Mouse (Mus musculus): ENCODE data around the gene Pepd. TPM values are rescaled to one million over a fixed set of nuclear protein-coding genes. Genes with fewer than 3 reads are reported as not detected.

Pepd gene
- polyA plus RNA-seq, 1 experiment = 82.1 TPM

DNA sequence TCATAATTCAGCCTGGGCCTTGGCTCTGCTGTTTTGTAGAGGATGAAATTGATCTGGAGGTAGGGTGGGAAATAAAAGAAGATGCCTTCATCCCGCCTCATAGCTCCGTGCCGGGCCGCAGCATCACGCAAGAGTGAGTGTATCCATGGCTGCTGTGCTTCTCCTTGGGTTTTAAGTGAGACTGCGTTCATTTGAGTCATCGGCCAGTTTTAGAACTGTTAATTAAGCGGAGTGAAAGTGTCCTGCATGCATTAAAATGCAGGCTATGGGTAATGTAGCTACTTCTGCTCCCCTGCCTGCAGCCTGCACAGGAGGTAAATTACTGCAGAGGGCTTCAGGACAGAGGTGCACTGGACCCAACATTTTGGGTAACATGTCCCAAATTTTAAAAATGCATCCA is 45.0 kb downstream of the Pepd start:
- Histone ChIP-seq H3K4me3 (no peak overlapping the region), H3K36me3 (ENCODE audit: control insufficient read depth, insufficient read depth) (no peaks in the 10 kb centered on the region), H3K79me2 (ENCODE audit: control insufficient read depth, insufficient read depth) (no peaks in the 10 kb centered on the region), H3K27me3 (ENCODE audit: control insufficient read depth, insufficient read depth, insufficient read length) (no peaks in the 10 kb centered on the region), H3K4me2 (ENCODE audit: low read depth) (no peak overlapping the region), H3ac (ENCODE audit: control insufficient read depth, insufficient read length) (no peak overlapping the region)
- no peak for TF ChIP-seq POLR2A (IDR thresholded peaks at IDR 0.05; ENCODE audit: insufficient read length, low read depth)
- no peak for TF ChIP-seq USF1 (IDR thresholded peaks at IDR 0.05; ENCODE audit: low read depth)
- TF ChIP-seq MYOG (IDR thresholded peaks at IDR 0.05; ENCODE audit: control insufficient read depth in 1 of 3, insufficient read depth in 1 of 3, insufficient read length in 2 of 3, low read depth in 2 of 3) = no peak
- TF ChIP-seq MAX (IDR thresholded peaks at IDR 0.05; ENCODE audit: low read depth) = no peak
- no peak for TF ChIP-seq TCF12 (IDR thresholded peaks at IDR 0.05; ENCODE audit: insufficient read depth, poor library complexity, severe bottlenecking)
- no peak for TF ChIP-seq TCF3 (IDR thresholded peaks at IDR 0.05; ENCODE audit: insufficient read length, low read depth)
- no peak for TF ChIP-seq E2F4 (IDR thresholded peaks at IDR 0.05; ENCODE audit: insufficient read depth)
- TF ChIP-seq MYOD1 (IDR thresholded peaks at IDR 0.05; ENCODE audit: control insufficient read depth in 1 of 3, insufficient read length in 2 of 3, low read depth in 2 of 3) = no peak
- TF ChIP-seq POLR2AphosphoS2 (IDR thresholded peaks at IDR 0.05; ENCODE audit: insufficient read length, low read depth) = no peak
- no peak for TF ChIP-seq SRF (IDR thresholded peaks at IDR 0.05; ENCODE audit: control insufficient read depth, insufficient read length, low read depth)

DNA sequence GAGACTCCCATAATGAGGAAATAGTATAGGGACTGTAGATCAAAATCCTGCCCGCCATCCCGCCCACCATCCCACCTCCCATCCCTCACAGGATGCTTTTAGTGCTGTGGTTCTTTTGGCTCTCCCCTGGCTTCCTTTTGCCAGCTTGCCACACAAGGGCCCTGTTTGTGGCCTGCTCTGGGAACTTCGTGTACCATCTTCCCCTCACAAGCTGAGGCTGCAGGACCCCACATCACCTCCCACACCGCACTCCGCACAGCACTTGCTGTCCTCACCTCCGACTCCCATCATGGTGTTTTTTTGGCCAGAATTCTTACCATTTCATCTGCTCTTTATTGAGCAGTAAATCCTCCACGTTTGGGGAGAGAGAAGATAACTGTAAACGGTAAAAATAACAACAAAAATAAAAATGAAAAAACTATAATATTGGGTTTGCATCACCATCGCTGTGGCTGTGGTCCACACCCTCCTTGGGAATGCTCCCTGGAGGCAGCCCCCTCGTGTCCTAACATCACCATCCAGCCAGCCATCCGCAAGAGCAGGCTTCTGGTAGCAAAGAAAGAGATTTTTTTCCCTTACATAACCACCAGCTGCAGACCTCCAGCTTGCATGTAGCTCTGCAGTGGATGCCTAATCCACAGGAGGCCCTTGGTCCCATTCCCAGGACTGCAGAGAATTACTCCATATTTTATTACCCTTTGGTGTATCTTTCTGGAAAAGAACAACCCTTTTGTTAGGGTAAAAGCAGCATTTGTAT is 51.9 kb downstream of the Pepd start:
- Histone ChIP-seq H3K36me3 (ENCODE audit: control insufficient read depth, insufficient read depth) (no peaks in the 10 kb centered on the region), H3K27me3 (ENCODE audit: control insufficient read depth, insufficient read depth, insufficient read length) (no peaks in the 10 kb centered on the region), H3K4me2 (ENCODE audit: low read depth) (no peak overlapping the region), H3K4me3 (no peak overlapping the region), H3ac (ENCODE audit: control insufficient read depth, insufficient read length) (no peak overlapping the region), H3K79me2 (ENCODE audit: control insufficient read depth, insufficient read depth) (no peaks in the 10 kb centered on the region)
- TF ChIP-seq MAX (IDR thresholded peaks at IDR 0.05; ENCODE audit: low read depth) (no peak), REST (IDR thresholded peaks at IDR 0.05; ENCODE audit: insufficient read depth, insufficient read length) (no peak), POLR2A (IDR thresholded peaks at IDR 0.05; ENCODE audit: insufficient read length, low read depth) (no peak), USF1 (IDR thresholded peaks at IDR 0.05; ENCODE audit: low read depth) (no peak), SRF (IDR thresholded peaks at IDR 0.05; ENCODE audit: control insufficient read depth, insufficient read length, low read depth) (no peak), TCF3 (IDR thresholded peaks at IDR 0.05; ENCODE audit: insufficient read length, low read depth) (no peak), MYOD1 (IDR thresholded peaks at IDR 0.05; ENCODE audit: control insufficient read depth in 1 of 3, insufficient read length in 2 of 3, low read depth in 2 of 3) (no peak), E2F4 (IDR thresholded peaks at IDR 0.05; ENCODE audit: insufficient read depth) (no peak), MYOG (IDR thresholded peaks at IDR 0.05; ENCODE audit: control insufficient read depth in 1 of 3, insufficient read depth in 1 of 3, insufficient read length in 2 of 3, low read depth in 2 of 3) (no peak), POLR2AphosphoS2 (IDR thresholded peaks at IDR 0.05; ENCODE audit: insufficient read length, low read depth) (no peak), CEBPB (IDR thresholded peaks at IDR 0.05; ENCODE audit: insufficient read depth, poor library complexity, severe bottlenecking) (no peak), TCF12 (IDR thresholded peaks at IDR 0.05; ENCODE audit: insufficient read depth, poor library complexity, severe bottlenecking) (no peak)

DNA sequence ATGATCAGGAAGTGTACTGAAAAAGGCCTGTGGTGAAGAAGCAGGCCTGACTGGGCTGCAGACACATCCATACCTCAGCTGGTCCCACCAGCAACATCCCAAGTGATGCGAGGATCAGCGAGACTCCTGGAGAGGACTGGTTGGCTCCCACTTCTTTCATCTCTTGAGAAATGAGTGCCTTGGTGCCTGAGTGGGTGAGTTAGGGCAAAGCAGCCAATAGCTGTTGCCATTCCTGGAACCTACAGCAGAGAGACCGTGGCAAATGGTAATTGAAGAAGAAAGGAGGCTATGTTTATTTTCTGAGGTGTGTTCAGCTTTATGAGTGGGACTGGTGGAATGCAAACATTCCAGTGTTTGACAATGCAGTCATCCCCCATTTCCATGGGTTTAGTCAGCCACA is 55.2 kb downstream of the Pepd start:
- peaks cover 8% of the 10 kb centered on the region for H3K36me3 ChIP-seq (ENCODE audit: control insufficient read depth, insufficient read depth)
- no peaks in the 10 kb centered on the region for H3K79me2 ChIP-seq (ENCODE audit: control insufficient read depth, insufficient read depth)
- no peak overlapping the region for H3ac ChIP-seq (ENCODE audit: control insufficient read depth, insufficient read length)
- no peak for TF ChIP-seq TCF3 (IDR thresholded peaks at IDR 0.05; ENCODE audit: insufficient read length, low read depth)
- TF ChIP-seq TCF12 (IDR thresholded peaks at IDR 0.05; ENCODE audit: insufficient read depth, poor library complexity, severe bottlenecking) = no peak
- TF ChIP-seq MYOG (IDR thresholded peaks at IDR 0.05; ENCODE audit: control insufficient read depth in 1 of 3, insufficient read depth in 1 of 3, insufficient read length in 2 of 3, low read depth in 2 of 3) = no peak
- TF ChIP-seq SRF (IDR thresholded peaks at IDR 0.05; ENCODE audit: control insufficient read depth, insufficient read length, low read depth) = no peak
- no peak for TF ChIP-seq POLR2A (IDR thresholded peaks at IDR 0.05; ENCODE audit: insufficient read length, low read depth)
- no peak for TF ChIP-seq MAX (IDR thresholded peaks at IDR 0.05; ENCODE audit: low read depth)
- no peak for TF ChIP-seq CEBPB (IDR thresholded peaks at IDR 0.05; ENCODE audit: insufficient read depth, poor library complexity, severe bottlenecking)
- no peak for TF ChIP-seq E2F4 (IDR thresholded peaks at IDR 0.05; ENCODE audit: insufficient read depth)
- TF ChIP-seq MYOD1 (IDR thresholded peaks at IDR 0.05; ENCODE audit: control insufficient read depth in 1 of 3, insufficient read length in 2 of 3, low read depth in 2 of 3) = no peak
- no peak for TF ChIP-seq POLR2AphosphoS2 (IDR thresholded peaks at IDR 0.05; ENCODE audit: insufficient read length, low read depth)
- no peak overlapping the region for H3K4me2 ChIP-seq (ENCODE audit: low read depth)
- no peak overlapping the region for H3K4me3 ChIP-seq
- H3K27me3 ChIP-seq (ENCODE audit: control insufficient read depth, insufficient read depth, insufficient read length) = no peaks in the 10 kb centered on the region

DNA sequence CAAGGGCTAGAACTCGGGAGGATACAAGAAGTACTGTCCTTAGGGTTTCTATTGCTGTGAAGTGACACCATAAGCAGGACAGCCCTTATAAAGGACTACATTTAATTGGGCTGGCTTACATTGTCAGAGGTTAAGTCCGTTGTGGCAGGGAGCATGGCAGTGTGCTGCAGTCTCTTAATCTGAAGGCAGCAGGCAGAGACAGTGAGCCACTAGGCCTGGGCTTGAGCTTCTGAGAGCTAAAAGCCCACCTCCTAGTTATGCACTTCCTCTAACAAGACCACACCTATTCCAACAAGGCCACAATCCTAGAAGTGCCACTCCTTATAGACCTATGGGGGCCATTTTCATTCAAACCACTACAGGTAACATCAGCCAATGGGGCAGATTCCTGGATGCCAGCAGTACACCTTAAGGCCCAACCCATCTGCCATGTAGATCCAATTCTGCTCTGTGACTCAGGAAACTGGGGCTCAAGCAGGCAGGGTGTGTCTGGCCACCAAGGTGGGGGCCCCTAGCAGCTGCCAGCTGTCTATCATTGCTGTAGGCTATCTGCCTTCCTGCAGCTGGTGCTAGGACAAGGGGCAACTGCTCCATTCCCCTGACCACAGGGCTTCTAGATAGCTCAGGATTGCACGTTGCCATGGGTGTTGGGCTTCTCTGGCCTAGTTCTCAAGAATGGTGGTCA is 56.7 kb downstream of the Pepd start:
- Histone ChIP-seq H3K4me2 (ENCODE audit: low read depth) (no peak overlapping the region), H3K27me3 (ENCODE audit: control insufficient read depth, insufficient read depth, insufficient read length) (no peaks in the 10 kb centered on the region)
- TF ChIP-seq POLR2AphosphoS2 (IDR thresholded peaks at IDR 0.05; ENCODE audit: insufficient read length, low read depth) (no peak), REST (IDR thresholded peaks at IDR 0.05; ENCODE audit: insufficient read depth, insufficient read length) (no peak), MYOG (IDR thresholded peaks at IDR 0.05; ENCODE audit: control insufficient read depth in 1 of 3, insufficient read depth in 1 of 3, insufficient read length in 2 of 3, low read depth in 2 of 3) (peak; percentile 98 to 100 (median 99)), TCF3 (IDR thresholded peaks at IDR 0.05; ENCODE audit: insufficient read length, low read depth) (peak; percentile 98), USF1 (IDR thresholded peaks at IDR 0.05; ENCODE audit: low read depth) (no peak), E2F4 (IDR thresholded peaks at IDR 0.05; ENCODE audit: insufficient read depth) (no peak), SRF (IDR thresholded peaks at IDR 0.05; ENCODE audit: control insufficient read depth, insufficient read length, low read depth) (no peak), CEBPB (IDR thresholded peaks at IDR 0.05; ENCODE audit: insufficient read depth, poor library complexity, severe bottlenecking) (no peak), MYOD1 (IDR thresholded peaks at IDR 0.05; ENCODE audit: control insufficient read depth in 1 of 3, insufficient read length in 2 of 3, low read depth in 2 of 3) (peak; percentile 94 to 100 (median 100)), TCF12 (IDR thresholded peaks at IDR 0.05; ENCODE audit: insufficient read depth, poor library complexity, severe bottlenecking) (peak; percentile 99)

More for the DNA sequence above, 56.7 kb downstream of the Pepd start:
- H3K36me3 ChIP-seq (ENCODE audit: control insufficient read depth, insufficient read depth) = peaks cover 8% of the 10 kb centered on the region
- no peaks in the 10 kb centered on the region for H3K79me2 ChIP-seq (ENCODE audit: control insufficient read depth, insufficient read depth)
- no peak overlapping the region for H3ac ChIP-seq (ENCODE audit: control insufficient read depth, insufficient read length)
- H3K4me3 ChIP-seq = no peak overlapping the region

Data from myocyte (in vitro differentiated cells).